Mouse (Mus musculus) heart, postnatal 0 days (tissue): ENCODE data around the gene Ptpn13.

ENCODE experiments used
- CTCF ChIP-seq: IDR thresholded peaks from 2 replicates; pipeline ENCODE4 v1.5.1; 2016; ENCODE audit warnings: antibody characterized with exemption, control low read depth, low read depth
- EP300 ChIP-seq: IDR thresholded peaks from 2 replicates; pipeline ENCODE4 v1.6.1; 2016; ENCODE audit warnings: antibody characterized with exemption, low read depth

DNA sequence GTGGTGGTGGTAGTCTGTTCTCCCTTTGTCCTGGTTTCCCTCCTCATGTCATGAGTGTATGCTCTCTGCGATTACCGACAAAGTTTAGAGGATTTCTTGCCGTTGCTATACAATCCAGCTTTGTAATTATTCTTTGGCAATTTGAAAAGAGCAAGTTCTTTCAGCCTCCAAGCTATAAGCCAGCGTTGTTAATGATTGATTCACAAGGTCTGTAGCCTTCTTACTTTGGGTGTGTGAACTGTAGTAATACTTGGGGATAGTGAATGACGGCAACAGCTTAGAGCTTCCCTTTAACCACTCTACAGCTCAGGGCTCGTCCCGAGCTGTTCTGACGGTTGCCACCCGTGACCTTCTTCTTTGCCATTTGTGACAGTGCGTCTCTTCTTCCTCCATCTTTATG, 39.8 kb downstream of the Ptpn13 start:
- TF ChIP-seq CTCF = no peak
- TF ChIP-seq EP300 = no peak
